Mouse (Mus musculus) intestine, embryonic 14.5 days (tissue): Measurements from ENCODE around the gene Tpt1. TPM values are rescaled to one million over a fixed set of nuclear protein-coding genes. Genes with fewer than 3 reads are reported as not detected.

Experiments
- ATAC-seq: fragments of 200-750 bp; cut with Nextera tagmentation; replicated peaks from 2 replicates; pipeline ENCODE4 v1.8.0; 2017; ENCODE audit warnings: low read depth, moderate number of reproducible peaks, moderate TSS enrichment, moderate library complexity; ENCODE audit not compliant: low FRiP score, low TSS enrichment
- DNase-seq: peaks from one replicate; pipeline ENCODE4 v3.0.0-alpha.2; 2018; ENCODE audit warnings: low spot score
- H3K27ac ChIP-seq: fragments of 300-500 bp; sonication (generic); 2 replicates; pipeline ENCODE4 v1.5.1; 2014; ENCODE audit warnings: low read depth, mild to moderate bottlenecking, control low read depth
- H3K27me3 ChIP-seq: fragments of 300-500 bp; sonication (generic); replicated peaks from 2 replicates; pipeline ENCODE4 v1.6.1; 2014; ENCODE audit warnings: low read length, control low read depth; ENCODE audit not compliant: control insufficient read depth, insufficient read depth
- H3K36me3 ChIP-seq: fragments of 300-500 bp; sonication (generic); 2 replicates; pipeline ENCODE4 v1.6.1; 2014; ENCODE audit warnings: low read length, control low read depth; ENCODE audit not compliant: control insufficient read depth, insufficient read depth
- H3K4me1 ChIP-seq: fragments of 300-500 bp; sonication (generic); replicated peaks from 2 replicates; pipeline ENCODE4 v1.6.1; 2014; ENCODE audit warnings: low read length, control low read depth, mixed read lengths; ENCODE audit not compliant: control insufficient read depth, insufficient read depth
- H3K4me2 ChIP-seq: fragments of 300-500 bp; sonication (generic); 2 replicates; pipeline ENCODE4 v1.6.1; 2014; ENCODE audit warnings: low read length
- H3K4me3 ChIP-seq: fragments of 300-500 bp; sonication (generic); 2 replicates; pipeline ENCODE4 v1.5.1; 2014; ENCODE audit warnings: low read depth, low read length, control low read depth, mixed read lengths
- H3K9ac ChIP-seq: fragments of 300-500 bp; sonication (generic); 2 replicates; pipeline ENCODE4 v1.6.1; 2014; ENCODE audit warnings: mild to moderate bottlenecking, low read length
- H3K9me3 ChIP-seq: fragments of 300-500 bp; sonication (generic); 2 replicates; pipeline ENCODE4 v1.6.1; 2016; ENCODE audit warnings: low read length, control low read depth; ENCODE audit not compliant: control insufficient read depth
- WGBS: fragments of 180-500 bp; shearing (Covaris S2); extraction: QIAGEN DNeasy Blood & Tissue Kit; methylation state at CpG from one replicate; pipeline ENCODE4 v1.1.7; 2014; 5-methylcytosine and 5-hydroxymethylcytosine counted together
- polyA plus RNA-seq: library from polyadenylated mRNA; unstranded; fragments of >200 nt; fragmentation: Nextera tagmentation; extraction: Ambion mirVana; gene quantifications from 2 replicates; pipeline ENCODE4 v1.2.1, GENCODE M21; 2014

Gene Tpt1
- 1,249 and 1,259 TPM in 2 replicates for polyA plus RNA-seq

- Histone ChIP-seq H3K27ac (peak within 1 kb of the TSS; percentile 98), H3K4me1 (peaks cover 13% of the 10 kb centered on the region), H3K4me3 (peak within 1 kb of the TSS; percentile 82), H3K9ac (peak within 1 kb of the TSS; percentile 97), H3K4me2 (peak within 1 kb of the TSS; percentile 84), H3K27me3 (no peaks in the 10 kb centered on the region), H3K9me3 (no peaks in the 10 kb centered on the region), H3K36me3 (peaks cover 39% of the 10 kb centered on the region)
- DNase-seq = peak; percentile 100
- under 1% methylated on average over 106 of the region's 108 CpGs for WGBS
- ATAC-seq = peak; percentile 97
Observed at GRCm38 (mm10) chr14:75844867-75845697, at the start of gene Tpt1. TSS of gene Tpt1 (plus strand) at chr14:75845093.

GRCm38 (mm10) chr14:75795918-75796317 lies 49.0 kb upstream of the Tpt1 start:
- Histone ChIP-seq H3K4me3 (no peak overlapping the region), H3K27me3 (no peaks in the 10 kb centered on the region), H3K4me2 (no peak overlapping the region), H3K9me3 (no peaks in the 10 kb centered on the region), H3K27ac (no peak overlapping the region), H3K36me3 (no peaks in the 10 kb centered on the region), H3K4me1 (no peaks in the 10 kb centered on the region), H3K9ac (no peak overlapping the region)
- ATAC-seq = no peak
- WGBS = 91% methylated on average over 4 of the region's 4 CpGs
- no peak for DNase-seq

- no peaks in the 10 kb centered on the region for H3K27me3 ChIP-seq
- no peak overlapping the region for H3K4me3 ChIP-seq
- ATAC-seq = no peak
- H3K4me2 ChIP-seq = no peak overlapping the region
- no peak for DNase-seq
- H3K36me3 ChIP-seq = no peaks in the 10 kb centered on the region
- H3K27ac ChIP-seq = no peak overlapping the region
- 46% methylated on average over 5 of the region's 5 CpGs for WGBS
- H3K9ac ChIP-seq = no peak overlapping the region
- no peaks in the 10 kb centered on the region for H3K9me3 ChIP-seq
- H3K4me1 ChIP-seq = no peaks in the 10 kb centered on the region
Observed at GRCm38 (mm10) chr14:75797769-75798386, 47.0 kb upstream of the Tpt1 start.

GRCm38 (mm10) chr14:75807800-75808199 lies 37.1 kb upstream of the Tpt1 start:
- no peak for ATAC-seq
- no peaks in the 10 kb centered on the region for H3K9me3 ChIP-seq
- no peaks in the 10 kb centered on the region for H3K36me3 ChIP-seq
- WGBS = 81% methylated on average over 8 of the region's 8 CpGs
- H3K4me3 ChIP-seq = no peak overlapping the region
- no peak overlapping the region for H3K27ac ChIP-seq
- H3K4me2 ChIP-seq = no peak overlapping the region
- no peak overlapping the region for H3K9ac ChIP-seq
- no peak for DNase-seq
- no peaks in the 10 kb centered on the region for H3K27me3 ChIP-seq
- no peaks in the 10 kb centered on the region for H3K4me1 ChIP-seq

- H3K36me3 ChIP-seq = no peaks in the 10 kb centered on the region
- H3K4me3 ChIP-seq = no peak overlapping the region
- H3K9ac ChIP-seq = no peak overlapping the region
- no peak overlapping the region for H3K27ac ChIP-seq
- ATAC-seq (no peak), DNase-seq (no peak)
- H3K27me3 ChIP-seq = no peaks in the 10 kb centered on the region
- no peaks in the 10 kb centered on the region for H3K9me3 ChIP-seq
- WGBS = 77% methylated on average over 6 of the region's 6 CpGs
- no peak overlapping the region for H3K4me2 ChIP-seq
- no peaks in the 10 kb centered on the region for H3K4me1 ChIP-seq
Observed at GRCm38 (mm10) chr14:75809931-75810330, 35.0 kb upstream of the Tpt1 start.

- no peak for DNase-seq
- no peak for ATAC-seq
- no peaks in the 10 kb centered on the region for H3K36me3 ChIP-seq
- H3K9ac ChIP-seq = no peak overlapping the region
- 79% methylated on average over 2 of the region's 2 CpGs for WGBS
- H3K27ac ChIP-seq = no peak overlapping the region
- H3K4me1 ChIP-seq = no peaks in the 10 kb centered on the region
- no peak overlapping the region for H3K4me2 ChIP-seq
- H3K4me3 ChIP-seq = no peak overlapping the region
- no peaks in the 10 kb centered on the region for H3K27me3 ChIP-seq
- no peaks in the 10 kb centered on the region for H3K9me3 ChIP-seq
Observed at GRCm38 (mm10) chr14:75818528-75818927, 26.4 kb upstream of the Tpt1 start.

GRCm38 (mm10) chr14:75819341-75819740 lies 25.6 kb upstream of the Tpt1 start:
- no peak overlapping the region for H3K4me3 ChIP-seq
- 75% methylated on average over 2 of the region's 2 CpGs for WGBS
- no peak overlapping the region for H3K27ac ChIP-seq
- no peak for ATAC-seq
- no peaks in the 10 kb centered on the region for H3K4me1 ChIP-seq
- no peak overlapping the region for H3K9ac ChIP-seq
- DNase-seq = no peak
- no peaks in the 10 kb centered on the region for H3K27me3 ChIP-seq
- H3K4me2 ChIP-seq = no peak overlapping the region
- no peaks in the 10 kb centered on the region for H3K9me3 ChIP-seq
- H3K36me3 ChIP-seq = no peaks in the 10 kb centered on the region

GRCm38 (mm10) chr14:75820007-75820406 lies 24.9 kb upstream of the Tpt1 start:
- no peak for DNase-seq
- ATAC-seq = no peak
- Histone ChIP-seq H3K27ac (no peak overlapping the region), H3K9me3 (no peaks in the 10 kb centered on the region), H3K4me3 (no peak overlapping the region), H3K9ac (no peak overlapping the region), H3K36me3 (no peaks in the 10 kb centered on the region), H3K4me2 (no peak overlapping the region), H3K27me3 (no peaks in the 10 kb centered on the region), H3K4me1 (no peaks in the 10 kb centered on the region)
- 82% methylated on average over 5 of the region's 5 CpGs for WGBS
